Mouse (Mus musculus): ENCODE measurements at regions not wholly inside any gene's neighbourhood (a gene's known extent, or its start where the extent isn't known, plus 50 kb on each side); places are given as distances from the start of the nearest gene placed in this dataset.

- TF ChIP-seq CTCF (IDR thresholded peaks at IDR 0.05; ENCODE audit: borderline replicate concordance, insufficient read depth, low read depth, low read length) = no peak
- TF ChIP-seq POLR2A (IDR thresholded peaks at IDR 0.05; ENCODE audit: borderline replicate concordance, insufficient read depth, low read length) = no peak
Observed at GRCm38 (mm10) chr3:7074488-7074887, 454.2 kb upstream of the 1700008P02Rik start.
